In genomic region chr16:18379338-18380001, GRCm38 (mm10) we compare ENCODE assay signal across 11 mouse cellular contexts. TPM values are rescaled to one million over a fixed set of nuclear protein-coding genes. Genes with fewer than 3 reads are reported as not detected.
DNase-seq lines count a peak whose midpoint lies in the region; ATAC-seq lines count a peak whose summit lies in the region.
"Had no signal": no experiment of that assay in that cellular context is flagged by ENCODE, and none has a peak within 500 bp of the region (broad histone marks: within the 10 kb centered on the region; RNA-seq: fewer than 3 reads in every experiment).

No protein-coding gene starts in this region.

- ATAC-seq in cerebellum, adult (ENCODE audit: insufficient number of reproducible peaks, low FRiP score, low TSS enrichment), result no peak

- DNase-seq in cerebellum, adult 8-10 months, result peak; percentile 13
- DNase-seq in thymus, postnatal 4 days, result peak; percentile 10
- DNase-seq in thymus, postnatal 25 days, result no peak
- DNase-seq in kidney, postnatal 25 days, result peak; percentile 56 to 78
- no peak for DNase-seq in gastrocnemius, adult 18-20 months (ENCODE audit: low spot score)
- no peak for DNase-seq in adrenal gland, postnatal 4 days (ENCODE audit: low spot score in 2 of 2)
- no peak for DNase-seq in urinary bladder, postnatal 14 days (ENCODE audit: low spot score)
- DNase-seq: gastrocnemius, postnatal 25 days; layer of hippocampus, adult 9-11 months; liver, embryonic 13.5 days had no signal

RNA-seq across cellular contexts. Expression of gene Arvcf, which starts 31.5 kb away (rescaled TPM):
- 1 to 10 TPM; 7.7 to 8.4 TPM for total RNA-seq in gastrocnemius, adult 18-20 months (2021)
- 10 to 100 TPM; 56.9 to 59.4 TPM for total RNA-seq in adrenal gland, postnatal 4 days (2021)

RNA-seq across cellular contexts. Expression of gene Tango2, which starts 31.6 kb away (rescaled TPM):
- 10 to 100 TPM; 42.5 to 54.5 TPM for total RNA-seq in gastrocnemius, adult 18-20 months (2021)
- total RNA-seq in adrenal gland, postnatal 4 days (2021), result 10 to 100 TPM; 42.3 to 45.5 TPM

RNA-seq across cellular contexts. Expression of gene Txnrd2, which starts 46.7 kb away (rescaled TPM):
- total RNA-seq in gastrocnemius, adult 18-20 months (2021), result 10 to 100 TPM; 19.8 to 20.8 TPM
- total RNA-seq in adrenal gland, postnatal 4 days (2021), result 10 to 100 TPM; 60.2 to 67.6 TPM

RNA-seq across cellular contexts. Expression of gene Comt, which starts 47.2 kb away (rescaled TPM):
- 10 to 100 TPM; 37.3 to 41.0 TPM for total RNA-seq in gastrocnemius, adult 18-20 months (2021)
- total RNA-seq in adrenal gland, postnatal 4 days (2021), result 100 to 1,000 TPM in 1 of 2 experiments, 10 to 100 TPM in 1; 99.0 to 129 TPM

Comparison
In these comparisons a context has a peak if more than half of its experiments do, and no peak if none do; other contexts are left out.
1. DNase-seq: peak in cerebellum, adult 8-10 months (single experiment), thymus, postnatal 4 days (single experiment) and kidney, postnatal 25 days (2 of 2); none in thymus, postnatal 25 days (single experiment), gastrocnemius, adult 18-20 months (single experiment), adrenal gland, postnatal 4 days (0 of 2) and urinary bladder, postnatal 14 days (single experiment).
2. RNA of gene Arvcf, which starts 31.5 kb away (total RNA-seq): 56.9 to 59.4 TPM in adrenal gland, postnatal 4 days; 7.7 to 8.4 TPM in gastrocnemius, adult 18-20 months; every median in the first group is over 4 times any median in the second.